Comparison of ENCODE assay signal across 9 mouse cellular contexts in genomic region chr17:25109578-25109977, GRCm38 (mm10). TPM values are rescaled to one million over a fixed set of nuclear protein-coding genes. Genes with fewer than 3 reads are reported as not detected.
A peak's percentile ranks its signal among the peaks of the same experiment; 100 is the strongest.
DNase-seq lines count a peak whose midpoint lies in the region; ATAC-seq and TF ChIP-seq lines count a peak whose summit lies in the region.
"Had no signal": no experiment of that assay in that cellular context is flagged by ENCODE, and none has a peak within 500 bp of the region (broad histone marks: within the 10 kb centered on the region; RNA-seq: fewer than 3 reads in every experiment).

No protein-coding gene starts in this region.

- H3K27me3 ChIP-seq in heart, embryonic 11.5 days (ENCODE audit: control insufficient read depth, insufficient read depth, low read length): no peaks in the 10 kb centered on the region
- H3K27me3 ChIP-seq in liver, embryonic 14.5 days (ENCODE audit: control insufficient read depth, insufficient read depth, low read length): no peaks in the 10 kb centered on the region
- no peaks in the 10 kb centered on the region for H3K27me3 ChIP-seq in thymus, adult 2 months (ENCODE audit: control insufficient read depth, insufficient read depth, low read length)
- H3K27me3 ChIP-seq: midbrain, embryonic 12.5 days had no signal

- no peak overlapping the region for H3K27ac ChIP-seq in heart, embryonic 11.5 days (ENCODE audit: low read depth, low read length)
- H3K27ac ChIP-seq in liver, embryonic 14.5 days: no peak overlapping the region
- H3K27ac ChIP-seq in thymus, adult 2 months (ENCODE audit: control insufficient read depth, insufficient read depth, low read length): no peak overlapping the region
- H3K27ac ChIP-seq: midbrain, embryonic 12.5 days had no signal

- no peak for TF ChIP-seq POLR2A in thymus, adult 2 months (IDR thresholded peaks at IDR 0.05; ENCODE audit: control insufficient read depth, extremely low read depth, insufficient read depth, low read length, poor library complexity)

- peak; percentile 90 for TF ChIP-seq CTCF in liver, embryonic 14.5 days (IDR thresholded peaks at IDR 0.05; ENCODE audit: low read depth)
- TF ChIP-seq CTCF in thymus, adult 2 months (IDR thresholded peaks at IDR 0.05; ENCODE audit: borderline replicate concordance, control insufficient read depth, extremely low read depth, insufficient read depth, low read length, poor library complexity): no peak

- H3K9me3 ChIP-seq in heart, embryonic 11.5 days (replicated peaks; ENCODE audit: control insufficient read depth, low read length): no peaks in the 10 kb centered on the region
- no peaks in the 10 kb centered on the region for H3K9me3 ChIP-seq in liver, embryonic 14.5 days (ENCODE audit: control insufficient read depth, low read length)
- H3K9me3 ChIP-seq: midbrain, embryonic 12.5 days had no signal

- DNase-seq in heart, adult 8-10 months (ENCODE audit: low spot score): peak; percentile 40
- DNase-seq in CD4-positive helper T cell, adult 2 months (ENCODE audit: low read depth, low spot score): peak; percentile 29
- DNase-seq in adrenal gland, postnatal 36 days: peak; percentile 47 to 68
- peak in 1 of 3 experiments; percentile 22 for DNase-seq in liver, embryonic 14.5 days (ENCODE audit: low read depth in 3 of 3, low spot score in 3 of 3)
- DNase-seq in frontal cortex, postnatal 36 days (ENCODE audit: low spot score in 2 of 2): no peak
- DNase-seq in thymus, adult 2 months: no peak

- H3K4me1 ChIP-seq in heart, embryonic 11.5 days (ENCODE audit: control insufficient read depth, insufficient read depth, low read length): no peaks in the 10 kb centered on the region
- H3K4me1 ChIP-seq in liver, embryonic 14.5 days (replicated peaks; ENCODE audit: control insufficient read depth in 2 of 2, insufficient read depth in 2 of 2, low read length in 1 of 2): peaks cover under 1% of the 10 kb centered on the region in 2 experiments; a peak in 3 of 4 replicates
- 0 out of 2 replicates have a peak, but pooled peaks cover 4% of the 10 kb centered on the region for H3K4me1 ChIP-seq in thymus, adult 2 months (replicated peaks; ENCODE audit: control insufficient read depth, insufficient read depth, low read length)

- H3K4me3 ChIP-seq in heart, embryonic 11.5 days (ENCODE audit: low read depth, low read length): no peak overlapping the region
- H3K4me3 ChIP-seq in liver, embryonic 14.5 days (ENCODE audit: insufficient read depth in 1 of 2, low read depth in 2 of 2, low read length in 2 of 2): no peak overlapping the region
- no peak overlapping the region for H3K4me3 ChIP-seq in thymus, adult 2 months (ENCODE audit: control insufficient read depth, insufficient read depth, low read length)
- H3K4me3 ChIP-seq: midbrain, embryonic 12.5 days had no signal

- no peak for TF ChIP-seq EP300 in liver, embryonic 14.5 days (IDR thresholded peaks at IDR 0.05; ENCODE audit: low read depth)

- no peak overlapping the region for H3K9ac ChIP-seq in heart, embryonic 11.5 days (ENCODE audit: low read depth, low read length)
- H3K9ac ChIP-seq in liver, embryonic 14.5 days (replicated peaks): no peak overlapping the region
- H3K9ac ChIP-seq: midbrain, embryonic 12.5 days had no signal

- ATAC-seq in heart, embryonic 11.5 days (replicated peaks; ENCODE audit: insufficient number of reproducible peaks, low FRiP score, low TSS enrichment): no peak
- ATAC-seq in hematopoietic stem cell, adult 5-6 weeks (replicated peaks in 1 of 2; ENCODE audit: insufficient read depth in 1 of 2, low FRiP score in 2 of 2, low TSS enrichment in 1 of 2, low read depth in 1 of 2, poor library complexity in 2 of 2, severe bottlenecking in 2 of 2): peak; percentile 37 to 67; a peak in 2 of 4 replicates
- ATAC-seq in liver, embryonic 14.5 days (ENCODE audit: insufficient read depth): peak; percentile 44; the same call in 1 of the 2 replicates

- no peak overlapping the region for H3K4me2 ChIP-seq in heart, embryonic 11.5 days
- no peak overlapping the region for H3K4me2 ChIP-seq in liver, embryonic 14.5 days (ENCODE audit: low read depth)
- H3K4me2 ChIP-seq: midbrain, embryonic 12.5 days had no signal

- peaks cover 17% of the 10 kb centered on the region for H3K36me3 ChIP-seq in heart, embryonic 11.5 days (ENCODE audit: control insufficient read depth, insufficient read depth, low read length)
- H3K36me3 ChIP-seq in liver, embryonic 14.5 days (replicated peaks; ENCODE audit: control insufficient read depth, insufficient read depth, low read depth): no peaks in the 10 kb centered on the region; the same call in none of the 2 replicates
- no peaks in the 10 kb centered on the region; the same call in 1 of the 2 replicates for H3K36me3 ChIP-seq in thymus, adult 2 months (ENCODE audit: control insufficient read depth, insufficient read depth, low read length)

- 68% methylated on average over 2 of the region's 2 CpGs for WGBS in heart, embryonic 11.5 days (ENCODE audit: insufficient replicate concordance)
- WGBS in liver, embryonic 14.5 days (ENCODE audit: insufficient replicate concordance): 73% methylated on average over 2 of the region's 2 CpGs
- 98% methylated on average over 2 of the region's 2 CpGs for WGBS in thymus, adult 2 months

RNA-seq across cellular contexts. Expression of gene Telo2, which starts 6.2 kb away (rescaled TPM):
- 10 to 100 TPM; 10.8 to 15.7 (median 13.5) TPM for total RNA-seq in heart, adult 8-10 months (2022)
- 22.1 and 25.4 TPM in 2 replicates for polyA plus RNA-seq in heart, embryonic 11.5 days (2014; fragmentation: Nextera tagmentation; extraction: Ambion mirVana)
- total RNA-seq in adrenal gland, postnatal 36 days (2021): 10 to 100 TPM; 19.7 to 22.4 TPM
- 22.5 and 28.7 TPM in 2 replicates for total RNA-seq in hematopoietic stem cell, adult 5-6 weeks (2017)
- polyA plus RNA-seq in liver, embryonic 14.5 days (2012; rRNA removed): 8.0 and 8.7 TPM in 2 replicates
- polyA plus RNA-seq in liver, embryonic 14.5 days (2014; fragmentation: Nextera tagmentation; extraction: Ambion mirVana): 11.0 and 12.1 TPM in 2 replicates
- polyA plus RNA-seq in thymus, adult 2 months (2012; rRNA removed): 26.4 and 28.1 TPM in 2 replicates

RNA-seq across cellular contexts. Expression of gene Ptx4, which starts 11.0 kb away (rescaled TPM):
- total RNA-seq in heart, adult 8-10 months (2022): 1 to 10 TPM; 3.4 to 7.7 (median 4.5) TPM
- 0.10 TPM in 1 of 2 replicates, not detected in the other for polyA plus RNA-seq in heart, embryonic 11.5 days (2014; fragmentation: Nextera tagmentation; extraction: Ambion mirVana)
- not detected for total RNA-seq in adrenal gland, postnatal 36 days (2021)
- total RNA-seq in hematopoietic stem cell, adult 5-6 weeks (2017): 0.40 TPM in 1 of 2 replicates, not detected in the other
- not detected in 2 replicates for polyA plus RNA-seq in liver, embryonic 14.5 days (2012; rRNA removed)
- polyA plus RNA-seq in liver, embryonic 14.5 days (2014; fragmentation: Nextera tagmentation; extraction: Ambion mirVana): not detected in 2 replicates
- polyA plus RNA-seq in thymus, adult 2 months (2012; rRNA removed): not detected in 2 replicates
- polyA plus RNA-seq: midbrain, embryonic 12.5 days had no signal

RNA-seq across cellular contexts. Expression of gene Clcn7, which starts 23.6 kb away (rescaled TPM):
- total RNA-seq in heart, adult 8-10 months (2022): 10 to 100 TPM; 25.7 to 28.2 (median 27.1) TPM
- 18.9 and 20.4 TPM in 2 replicates for polyA plus RNA-seq in heart, embryonic 11.5 days (2014; fragmentation: Nextera tagmentation; extraction: Ambion mirVana)
- total RNA-seq in adrenal gland, postnatal 36 days (2021): 10 to 100 TPM; 42.0 to 43.8 TPM
- 7.0 and 7.7 TPM in 2 replicates for total RNA-seq in hematopoietic stem cell, adult 5-6 weeks (2017)
- polyA plus RNA-seq in liver, embryonic 14.5 days (2012; rRNA removed): 7.1 and 7.9 TPM in 2 replicates
- polyA plus RNA-seq in liver, embryonic 14.5 days (2014; fragmentation: Nextera tagmentation; extraction: Ambion mirVana): 8.7 and 8.8 TPM in 2 replicates
- 43.4 and 45.9 TPM in 2 replicates for polyA plus RNA-seq in thymus, adult 2 months (2012; rRNA removed)

RNA-seq across cellular contexts. Expression of gene Tmem204, which starts 26.2 kb away (rescaled TPM):
- 10 to 100 TPM; 29.7 to 45.6 (median 39.3) TPM for total RNA-seq in heart, adult 8-10 months (2022)
- polyA plus RNA-seq in heart, embryonic 11.5 days (2014; fragmentation: Nextera tagmentation; extraction: Ambion mirVana): 14.4 and 18.5 TPM in 2 replicates
- 10 to 100 TPM; 31.4 to 39.7 TPM for total RNA-seq in adrenal gland, postnatal 36 days (2021)
- total RNA-seq in hematopoietic stem cell, adult 5-6 weeks (2017): not detected in 2 replicates
- 3.0 and 3.1 TPM in 2 replicates for polyA plus RNA-seq in liver, embryonic 14.5 days (2012; rRNA removed)
- 4.3 TPM in 2 replicates for polyA plus RNA-seq in liver, embryonic 14.5 days (2014; fragmentation: Nextera tagmentation; extraction: Ambion mirVana)
- 7.2 and 11.3 TPM in 2 replicates for polyA plus RNA-seq in thymus, adult 2 months (2012; rRNA removed)

RNA-seq across cellular contexts. Expression of gene Ccdc154, which starts 52.7 kb away (rescaled TPM):
- not detected for total RNA-seq in heart, adult 8-10 months (2022)
- polyA plus RNA-seq in heart, embryonic 11.5 days (2014; fragmentation: Nextera tagmentation; extraction: Ambion mirVana): not detected in 2 replicates
- total RNA-seq in adrenal gland, postnatal 36 days (2021): not detected
- total RNA-seq in hematopoietic stem cell, adult 5-6 weeks (2017): not detected in 2 replicates
- polyA plus RNA-seq in liver, embryonic 14.5 days (2012; rRNA removed): not detected in 2 replicates
- 0.05 TPM in 1 of 2 replicates, not detected in the other for polyA plus RNA-seq in liver, embryonic 14.5 days (2014; fragmentation: Nextera tagmentation; extraction: Ambion mirVana)
- polyA plus RNA-seq in thymus, adult 2 months (2012; rRNA removed): 0.05 and 0.09 TPM in 2 replicates
- polyA plus RNA-seq: midbrain, embryonic 12.5 days had no signal

Comparison
In these comparisons a context has a peak if more than half of its experiments do, and no peak if none do; other contexts are left out.
1. DNase-seq: peak in heart, adult 8-10 months (single experiment), CD4-positive helper T cell, adult 2 months (single experiment) and adrenal gland, postnatal 36 days (2 of 2); none in frontal cortex, postnatal 36 days (0 of 2) and thymus, adult 2 months (single experiment).